Mouse (Mus musculus) forebrain, embryonic 16.5 days (tissue): ENCODE data around the gene Samd1. TPM values are rescaled to one million over a fixed set of nuclear protein-coding genes. Genes with fewer than 3 reads are reported as not detected.

ENCODE experiments used
- ATAC-seq: fragments of 200-750 bp; cut with Nextera tagmentation; 2 replicates; pipeline ENCODE4 v1.8.0; 2017; ENCODE audit warnings: mild to moderate bottlenecking, moderate library complexity
- H3K27ac ChIP-seq: fragments of 300-500 bp; sonication (generic); 2 replicates; pipeline ENCODE4 v1.5.1; 2014; ENCODE audit warnings: low read length, control low read depth
- H3K27me3 ChIP-seq: fragments of 300-500 bp; sonication (generic); replicated peaks from 2 replicates; pipeline ENCODE4 v1.6.1; 2014; ENCODE audit warnings: low read length; ENCODE audit not compliant: control insufficient read depth, insufficient read depth
- H3K36me3 ChIP-seq: fragments of 300-500 bp; sonication (generic); 2 replicates; pipeline ENCODE4 v1.6.1; 2014; ENCODE audit not compliant: control insufficient read depth, insufficient read depth
- H3K4me1 ChIP-seq: fragments of 300-500 bp; sonication (generic); replicated peaks from 2 replicates; pipeline ENCODE4 v1.6.1; 2014; ENCODE audit warnings: low read length; ENCODE audit not compliant: control insufficient read depth, insufficient read depth
- H3K4me2 ChIP-seq: fragments of 300-500 bp; sonication (generic); 2 replicates; pipeline ENCODE4 v1.6.1; 2014; ENCODE audit warnings: mild to moderate bottlenecking, low read length, control low read depth
- H3K4me3 ChIP-seq: fragments of 300-500 bp; sonication (generic); replicated peaks from 2 replicates; pipeline ENCODE4 v1.5.1; 2014; ENCODE audit warnings: mild to moderate bottlenecking, low read length, control low read depth
- H3K9ac ChIP-seq: fragments of 300-500 bp; sonication (generic); replicated peaks from 2 replicates; pipeline ENCODE4 v1.6.1; 2014; ENCODE audit warnings: low read depth, low read length, control low read depth
- H3K9me3 ChIP-seq: fragments of 300-500 bp; sonication (generic); 2 replicates; pipeline ENCODE4 v1.6.1; 2016; ENCODE audit warnings: low read length; ENCODE audit not compliant: control insufficient read depth
- WGBS: fragments of 180-500 bp; shearing (Covaris S2); extraction: QIAGEN DNeasy Blood & Tissue Kit; methylation state at CpG from one replicate; pipeline ENCODE4 v1.1.7; 2014; 5-methylcytosine and 5-hydroxymethylcytosine counted together
- polyA plus RNA-seq: library from polyadenylated mRNA; unstranded; fragments of >200 nt; fragmentation: Nextera tagmentation; extraction: Ambion mirVana; gene quantifications from 2 replicates; pipeline ENCODE4 v1.2.1, GENCODE M21; 2015

Samd1 gene
- polyA plus RNA-seq, 1 experiment from 2014 or later, result 9.7 TPM

- H3K9me3 ChIP-seq, result no peaks in the 10 kb centered on the region
- ATAC-seq, result peak; percentile 79
- peaks cover 4% of the 10 kb centered on the region; the same call in 1 of the 2 replicates for H3K27me3 ChIP-seq
- H3K4me3 ChIP-seq, result peak overlapping the region; percentile 70
- peaks cover 24% of the 10 kb centered on the region for H3K4me1 ChIP-seq
- peaks cover under 1% of the 10 kb centered on the region; the same call in 1 of the 2 replicates for H3K36me3 ChIP-seq
- under 1% methylated on average over 49 of the region's 103 CpGs for WGBS
- peak overlapping the region; percentile 86 for H3K4me2 ChIP-seq
- H3K27ac ChIP-seq, result peak overlapping the region; percentile 92
- H3K9ac ChIP-seq, result peak overlapping the region; percentile 69
Measured at GRCm38 (mm10) chr8:83996567-83997505, 636 bp upstream of the Samd1 start.

- ATAC-seq, result peak; percentile 22
- peak overlapping the region; percentile 62 for H3K9ac ChIP-seq
Measured at GRCm38 (mm10) chr8:83998231-83999056, 972 bp downstream of the Samd1 start.

GRCm38 (mm10) chr8:83999057-83999705 lies 1.7 kb downstream of the Samd1 start:
- no peaks in the 10 kb centered on the region for H3K9me3 ChIP-seq
- peak overlapping the region; percentile 81 for H3K4me2 ChIP-seq
- peaks cover 4% of the 10 kb centered on the region; the same call in 1 of the 2 replicates for H3K27me3 ChIP-seq
- no peak overlapping the region for H3K27ac ChIP-seq
- 61% methylated on average over 16 of the region's 16 CpGs for WGBS
- H3K9ac ChIP-seq, result peak overlapping the region; percentile 62
- peak overlapping the region; percentile 70 for H3K4me3 ChIP-seq
- H3K36me3 ChIP-seq, result no peaks in the 10 kb centered on the region
- ATAC-seq, result no peak
- peaks cover 34% of the 10 kb centered on the region for H3K4me1 ChIP-seq

More at GRCm38 (mm10) chr8:83998231-83999056, 972 bp downstream of the Samd1 start:
- peak overlapping the region; percentile 81 for H3K4me2 ChIP-seq
- H3K27ac ChIP-seq, result peak overlapping the region; percentile 92
- peak overlapping the region; percentile 70 for H3K4me3 ChIP-seq
- H3K36me3 ChIP-seq, result no peaks in the 10 kb centered on the region
- no peaks in the 10 kb centered on the region for H3K9me3 ChIP-seq
- peaks cover 4% of the 10 kb centered on the region; the same call in 1 of the 2 replicates for H3K27me3 ChIP-seq
- peaks cover 27% of the 10 kb centered on the region for H3K4me1 ChIP-seq
- WGBS, result under 1% methylated on average over 76 of the region's 92 CpGs

- Histone ChIP-seq H3K4me2 (no peak overlapping the region), H3K27ac (no peak overlapping the region), H3K4me1 (peaks cover 37% of the 10 kb centered on the region), H3K27me3 (peaks cover 4% of the 10 kb centered on the region; the same call in 1 of the 2 replicates), H3K9me3 (no peaks in the 10 kb centered on the region), H3K4me3 (no peak overlapping the region), H3K36me3 (no peaks in the 10 kb centered on the region), H3K9ac (no peak overlapping the region)
- ATAC-seq, result no peak
- 95% methylated on average over 2 of the region's 2 CpGs for WGBS
Measured at GRCm38 (mm10) chr8:83999825-84000224, 2.4 kb downstream of the Samd1 start.

- Histone ChIP-seq H3K9me3 (no peaks in the 10 kb centered on the region), H3K36me3 (no peaks in the 10 kb centered on the region), H3K27ac (no peak within 1 kb of the TSS), H3K27me3 (peaks cover 4% of the 10 kb centered on the region; the same call in 1 of the 2 replicates), H3K9ac (0 out of 2 replicates have a peak within 1 kb of the TSS, but pooled peaks have one; percentile 27), H3K4me1 (peaks cover 36% of the 10 kb centered on the region), H3K4me3 (no peak within 1 kb of the TSS), H3K4me2 (no peak within 1 kb of the TSS)
- ATAC-seq, result no peak
- 20% methylated on average over 61 of the region's 61 CpGs for WGBS
Measured at GRCm38 (mm10) chr8:84001281-84002000, 4.0 kb downstream of the Samd1 start, which contains the start of gene 1700067K01Rik. Gene 1700067K01Rik (plus strand): TSS chr8:84001502.

GRCm38 (mm10) chr8:84002957-84003611 lies 5.6 kb downstream of the Samd1 start:
- no peaks in the 10 kb centered on the region for H3K9me3 ChIP-seq
- no peaks in the 10 kb centered on the region for H3K36me3 ChIP-seq
- no peak for ATAC-seq
- peaks cover 34% of the 10 kb centered on the region for H3K4me1 ChIP-seq
- H3K27ac ChIP-seq, result no peak overlapping the region
- no peak overlapping the region for H3K4me3 ChIP-seq
- no peak overlapping the region for H3K9ac ChIP-seq
- 50% methylated on average over 12 of the region's 12 CpGs for WGBS
- H3K4me2 ChIP-seq, result no peak overlapping the region
- H3K27me3 ChIP-seq, result peaks cover 4% of the 10 kb centered on the region; the same call in 1 of the 2 replicates

- WGBS, result 79% methylated on average over 6 of the region's 6 CpGs
- H3K27ac ChIP-seq, result no peak overlapping the region
- H3K4me1 ChIP-seq, result peaks cover 30% of the 10 kb centered on the region
- H3K4me3 ChIP-seq, result peak overlapping the region; percentile 70
- H3K9ac ChIP-seq, result peak overlapping the region; percentile 78
- no peaks in the 10 kb centered on the region for H3K36me3 ChIP-seq
- H3K27me3 ChIP-seq, result peaks cover 4% of the 10 kb centered on the region; the same call in 1 of the 2 replicates
- H3K9me3 ChIP-seq, result no peaks in the 10 kb centered on the region
- no peak for ATAC-seq
- H3K4me2 ChIP-seq, result peak overlapping the region; percentile 92
Measured at GRCm38 (mm10) chr8:84003612-84004246, 6.3 kb downstream of the Samd1 start.
